Mouse (Mus musculus) stomach, postnatal 0 days (tissue): ENCODE results near the gene Ncoa1.

Experiments used
- CTCF ChIP-seq: IDR thresholded peaks from 2 replicates; pipeline ENCODE4 v1.5.1; 2016; ENCODE audit warnings: antibody characterized with exemption, low read depth, mild to moderate bottlenecking, moderate library complexity
- EP300 ChIP-seq: optimal IDR thresholded peaks from 2 replicates; pipeline ENCODE3; 2016; ENCODE audit warnings: antibody characterized with exemption

GRCm38 (mm10) chr12:4518957-4519356, 42.0 kb upstream of the Ncoa1 start:
- no peak for TF ChIP-seq CTCF
- TF ChIP-seq EP300 = no peak
